Mouse (Mus musculus) liver, embryonic 14.5 days (tissue): ENCODE data around the gene Fcgr4. TPM values are rescaled to one million over a fixed set of nuclear protein-coding genes. Genes with fewer than 3 reads are reported as not detected.
"Not testable (repeated sequence)": the region's sequence is repeated elsewhere in the genome, so short reads cannot be mapped to it uniquely, and the experiment has no call there.

ENCODE experiments used
- ATAC-seq: fragments of 200-750 bp; cut with Nextera tagmentation; 2 replicates; pipeline ENCODE4 v1.8.0; 2017; ENCODE audit warnings: moderate number of reproducible peaks, mild to moderate bottlenecking, moderate library complexity; ENCODE audit not compliant: insufficient read depth
- DNase-seq, 3 experiments: peaks; one replicate each; pipeline ENCODE4 v3.0.0-alpha.2; 2012 to 2013; ENCODE audit warnings: low read depth in 3 of 3, low spot score in 3 of 3
- H3K27ac ChIP-seq: fragments of 300-500 bp; sonication (generic); 2 replicates; pipeline ENCODE4 v1.5.1; 2014; ENCODE audit warnings: moderate library complexity, mild to moderate bottlenecking, control low read depth, inconsistent platforms
- H3K27me3 ChIP-seq: fragments of 300-500 bp; sonication (generic); 2 replicates; pipeline ENCODE4 v1.6.1; 2014; ENCODE audit warnings: mild to moderate bottlenecking, low read length, moderate library complexity; ENCODE audit not compliant: control insufficient read depth, insufficient read depth
- H3K36me3 ChIP-seq: fragments of 300-500 bp; sonication (generic); replicated peaks from 2 replicates; pipeline ENCODE4 v1.6.1; 2014; ENCODE audit warnings: low read depth; ENCODE audit not compliant: control insufficient read depth, insufficient read depth
- H3K4me1 ChIP-seq, 2 experiments: fragments of 200-500 bp in 1 of 2; fragments of 300-500 bp in 1 of 2; sonication (generic) in 1 of 2; replicated peaks; 2 replicates each; pipeline ENCODE4 v1.6.1; 2012 to 2014; ENCODE audit warnings: antibody characterized with exemption in 1 of 2, inconsistent platforms in 1 of 2, low read length in 1 of 2; ENCODE audit not compliant: control insufficient read depth in 2 of 2, insufficient read depth in 2 of 2
- H3K4me2 ChIP-seq: fragments of 300-500 bp; sonication (generic); 2 replicates; pipeline ENCODE4 v1.6.1; 2014; ENCODE audit warnings: low read depth, mild to moderate bottlenecking, control low read depth, moderate library complexity
- H3K4me3 ChIP-seq, 2 experiments: fragments of 200-500 bp in 1 of 2; fragments of 300-500 bp in 1 of 2; sonication (generic) in 1 of 2; 2 replicates each; pipeline ENCODE4 v1.5.1; 2012 to 2014; ENCODE audit warnings: low read depth in 2 of 2, low read length in 2 of 2, mild to moderate bottlenecking in 2 of 2, control low read depth in 1 of 2, inconsistent platforms in 1 of 2, moderate library complexity in 1 of 2; ENCODE audit not compliant: insufficient read depth in 1 of 2
- H3K9ac ChIP-seq: fragments of 300-500 bp; sonication (generic); replicated peaks from 2 replicates; pipeline ENCODE4 v1.6.1; 2014; ENCODE audit warnings: mild to moderate bottlenecking, control low read depth, moderate library complexity
- H3K9me3 ChIP-seq: fragments of 300-500 bp; sonication (generic); 2 replicates; pipeline ENCODE4 v1.6.1; 2016; ENCODE audit warnings: low read length, mixed read lengths; ENCODE audit not compliant: control insufficient read depth
- CTCF ChIP-seq: IDR thresholded peaks from 2 replicates; pipeline ENCODE4 v1.5.1; 2016; ENCODE audit warnings: antibody characterized with exemption, low read depth, control low read depth
- EP300 ChIP-seq: IDR thresholded peaks from 2 replicates; pipeline ENCODE4 v1.6.1; 2016; ENCODE audit warnings: antibody characterized with exemption, low read depth
- WGBS: fragments of 180-500 bp; shearing (Covaris S2); extraction: QIAGEN DNeasy Blood & Tissue Kit; methylation state at CpG from one replicate; pipeline ENCODE4 v1.1.7; 2014; ENCODE audit not compliant: insufficient replicate concordance; 5-methylcytosine and 5-hydroxymethylcytosine counted together
- polyA plus RNA-seq, 2 experiments: library from polyadenylated mRNA; depleted of rRNA in 1 of 2; stranded (reverse) in 1 of 2; unstranded in 1 of 2; fragments of >200 nt; fragmentation: Nextera tagmentation in 1 of 2; extraction: Ambion mirVana in 1 of 2; gene quantifications; 2 replicates each; pipeline versions ENCODE4 v1.2.1 to v1.2.3; 2012 to 2014

Fcgr4 gene
- polyA plus RNA-seq, 2 experiments, result 1.7 to 2.6 TPM

DNA sequence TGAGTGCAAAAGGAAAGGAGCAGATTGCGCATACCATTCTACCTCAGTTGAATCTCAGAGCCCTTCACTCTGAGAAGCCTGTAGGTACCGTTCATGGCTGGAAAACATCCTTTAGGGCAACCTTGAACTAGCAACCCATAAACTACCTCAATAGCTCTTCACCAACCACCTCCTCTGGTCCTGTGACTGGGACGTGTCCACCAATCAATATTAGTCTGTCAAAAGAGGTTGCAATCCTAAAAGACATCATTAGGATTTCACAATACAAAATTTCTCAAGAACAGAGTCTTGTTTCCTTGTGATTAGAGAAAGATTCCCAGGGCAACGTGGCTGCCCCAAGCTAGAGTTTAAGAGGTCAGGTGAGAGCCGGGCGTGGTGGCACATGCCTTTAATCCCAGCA is 34.6 kb downstream of the Fcgr4 start:
- 70% methylated on average over 6 of the region's 6 CpGs for WGBS
- DNase-seq, result no peak
- TF ChIP-seq CTCF (no peak), EP300 (no peak)

DNA sequence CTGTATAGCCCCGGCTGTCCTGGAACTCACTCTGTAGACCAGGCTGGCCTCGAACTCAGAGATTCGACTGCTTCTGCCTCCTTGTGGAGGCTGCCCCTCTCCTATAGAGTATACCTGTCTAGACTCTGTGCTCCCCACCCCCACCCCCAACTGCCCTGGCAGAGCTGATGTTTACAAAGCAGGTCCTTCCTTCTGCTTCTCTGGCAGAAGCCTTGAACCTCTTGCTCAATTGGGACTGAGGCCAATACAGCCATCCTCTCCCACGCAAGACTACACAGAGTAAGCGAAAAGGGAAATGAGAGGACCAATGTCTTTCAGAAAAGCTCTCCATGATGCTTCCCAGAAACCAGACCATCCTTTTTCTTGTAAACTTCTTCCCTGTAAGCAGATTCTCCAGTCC is 38.5 kb downstream of the Fcgr4 start:
- DNase-seq (no peak), ATAC-seq (no peak)
- no peak overlapping the region for H3K4me2 ChIP-seq
- H3K9me3 ChIP-seq, result no peaks in the 10 kb centered on the region
- no peak overlapping the region for H3K9ac ChIP-seq
- H3K4me3 ChIP-seq, result no peak overlapping the region
- WGBS, result 75% methylated on average over 5 of the region's 5 CpGs
- H3K27ac ChIP-seq, result no peak overlapping the region
- TF ChIP-seq EP300, result no peak
- peaks cover 0 to 9% of the 10 kb centered on the region in 2 experiments; a peak in 2 of 4 replicates for H3K4me1 ChIP-seq
- H3K27me3 ChIP-seq, result no peaks in the 10 kb centered on the region
- H3K36me3 ChIP-seq, result no peaks in the 10 kb centered on the region

More for the DNA sequence above, 34.6 kb downstream of the Fcgr4 start:
- Histone ChIP-seq H3K27ac (no peak overlapping the region), H3K27me3 (no peaks in the 10 kb centered on the region), H3K9ac (no peak overlapping the region), H3K4me1 (peaks cover 0 to under 1% of the 10 kb centered on the region in 2 experiments; a peak in 1 of 4 replicates), H3K36me3 (no peaks in the 10 kb centered on the region), H3K4me3 (no peak overlapping the region), H3K9me3 (no peaks in the 10 kb centered on the region), H3K4me2 (no peak overlapping the region)
- no peak for ATAC-seq

- no peak for TF ChIP-seq CTCF
- no peak for TF ChIP-seq EP300
- Histone ChIP-seq H3K9ac (no peak overlapping the region), H3K36me3 (no peaks in the 10 kb centered on the region), H3K4me1 (peaks cover 0 to 9% of the 10 kb centered on the region in 2 experiments; a peak in 3 of 4 replicates), H3K9me3 (no peaks in the 10 kb centered on the region), H3K27ac (no peak overlapping the region), H3K27me3 (peaks cover 4% of the 10 kb centered on the region), H3K4me2 (no peak overlapping the region), H3K4me3 (peak overlapping the region; percentile 18; a peak in 2 of 4 replicates)
- no peak for ATAC-seq
- DNase-seq, result no peak
- 11% methylated on average over 2 of the region's 2 CpGs for WGBS
Observed at GRCm38 (mm10) chr1:171059203-171059602, 40.5 kb downstream of the Fcgr4 start.

- no peak for TF ChIP-seq CTCF
- TF ChIP-seq EP300, result no peak
- Histone ChIP-seq H3K4me1 (peaks cover 0 to 9% of the 10 kb centered on the region in 2 experiments; a peak in 3 of 4 replicates), H3K4me3 (peak overlapping the region in 1 of 2 experiments; percentile 5; a peak in 2 of 4 replicates), H3K27ac (no peak overlapping the region), H3K27me3 (peaks cover 8% of the 10 kb centered on the region), H3K36me3 (no peaks in the 10 kb centered on the region), H3K9ac (no peak overlapping the region), H3K9me3 (no peaks in the 10 kb centered on the region), H3K4me2 (peak overlapping the region; percentile 19)
- WGBS, result 4% methylated on average over 10 of the region's 10 CpGs
- ATAC-seq (no peak), DNase-seq (no peak)
Observed at GRCm38 (mm10) chr1:171060392-171060791, 41.7 kb downstream of the Fcgr4 start.

DNA sequence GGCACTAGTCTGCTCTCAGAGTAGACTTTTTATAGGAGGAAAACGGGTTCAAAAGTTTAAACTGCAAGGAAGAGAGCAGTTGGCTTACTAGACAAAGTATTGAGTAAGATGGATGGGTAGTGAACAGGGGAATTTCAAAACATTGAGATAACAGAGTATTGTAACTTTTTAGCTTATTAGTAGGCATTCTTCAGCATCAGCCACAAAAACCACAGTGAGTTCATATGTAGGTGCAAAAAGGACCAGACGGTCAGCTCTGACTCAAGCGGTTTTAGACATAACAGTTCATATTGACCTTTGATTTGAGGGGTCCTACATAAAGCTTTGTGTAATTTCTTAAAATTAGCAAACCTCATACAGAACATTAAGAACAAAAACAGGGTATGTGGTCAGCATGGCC is 42.8 kb downstream of the Fcgr4 start:
- ATAC-seq (no peak), DNase-seq (no peak)
- Histone ChIP-seq H3K4me1 (peaks cover 0 to 9% of the 10 kb centered on the region in 2 experiments; a peak in 3 of 4 replicates), H3K4me3 (no peak overlapping the region), H3K4me2 (no peak overlapping the region), H3K36me3 (no peaks in the 10 kb centered on the region), H3K27me3 (peaks cover 11% of the 10 kb centered on the region), H3K9ac (no peak overlapping the region), H3K9me3 (no peaks in the 10 kb centered on the region), H3K27ac (no peak overlapping the region)
- TF ChIP-seq CTCF (no peak), EP300 (no peak)
- WGBS, result 75% methylated on average over 3 of the region's 3 CpGs

DNA sequence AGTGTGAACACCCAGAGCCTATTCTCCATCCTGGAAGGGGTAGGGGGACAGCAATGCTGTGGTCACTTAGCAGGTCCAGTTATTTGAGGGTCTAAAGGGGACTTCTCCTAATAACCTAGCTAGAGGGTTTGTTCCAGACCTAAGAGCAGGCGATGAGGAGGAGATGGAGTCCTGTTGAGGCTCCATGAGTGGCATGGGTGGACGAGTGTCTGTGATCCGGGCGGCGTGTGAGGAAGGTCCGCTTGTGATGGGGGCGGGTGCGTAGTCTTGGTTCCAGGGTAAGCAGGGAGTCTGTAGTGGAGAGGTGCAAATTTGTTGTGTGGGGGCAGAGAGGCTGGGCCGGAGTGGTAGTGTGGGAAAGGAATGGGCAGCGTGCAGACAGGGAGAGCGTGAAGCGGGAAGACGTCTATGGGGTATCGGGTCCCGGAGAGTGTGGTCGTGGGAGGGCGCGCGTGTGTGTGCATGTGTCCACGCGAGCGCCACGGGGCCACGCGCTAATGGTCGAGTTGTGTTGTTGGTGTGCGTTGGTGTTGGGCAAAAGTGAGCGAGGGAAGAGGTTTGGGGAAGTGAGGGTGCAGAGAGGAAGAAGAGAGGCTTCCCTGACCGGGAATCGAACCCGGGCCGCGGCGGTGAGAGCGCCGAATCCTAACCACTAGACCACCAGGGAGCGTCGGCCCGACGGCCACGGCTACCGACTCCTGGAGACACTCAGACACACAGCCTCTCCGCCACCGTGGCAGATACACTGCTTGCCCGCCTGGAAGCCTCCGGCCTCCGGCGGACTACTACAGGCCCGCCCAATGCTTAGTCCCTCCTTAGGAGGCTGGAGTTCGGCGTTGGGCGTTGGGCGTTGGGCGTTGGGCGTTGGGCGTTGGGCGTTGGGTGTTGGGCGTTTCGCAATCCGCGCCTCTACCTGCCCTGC is 45.1 kb downstream of the Fcgr4 start:
- H3K36me3 ChIP-seq, H3K4me1 ChIP-seq, H3K9me3 ChIP-seq, H3K9ac ChIP-seq, H3K27ac ChIP-seq, DNase-seq: not testable (repeated sequence)
- H3K4me3 ChIP-seq, result peak overlapping the region; percentile 10 to 36
- H3K4me2 ChIP-seq, result peak overlapping the region; percentile 50
- peak; percentile 78 for ATAC-seq
- 9% methylated on average over 38 of the region's 61 CpGs for WGBS
- H3K27me3 ChIP-seq, result peaks cover 15% of the 10 kb centered on the region
